ENCODE assay signal across 13 mouse cellular contexts in the genomic region with DNA sequence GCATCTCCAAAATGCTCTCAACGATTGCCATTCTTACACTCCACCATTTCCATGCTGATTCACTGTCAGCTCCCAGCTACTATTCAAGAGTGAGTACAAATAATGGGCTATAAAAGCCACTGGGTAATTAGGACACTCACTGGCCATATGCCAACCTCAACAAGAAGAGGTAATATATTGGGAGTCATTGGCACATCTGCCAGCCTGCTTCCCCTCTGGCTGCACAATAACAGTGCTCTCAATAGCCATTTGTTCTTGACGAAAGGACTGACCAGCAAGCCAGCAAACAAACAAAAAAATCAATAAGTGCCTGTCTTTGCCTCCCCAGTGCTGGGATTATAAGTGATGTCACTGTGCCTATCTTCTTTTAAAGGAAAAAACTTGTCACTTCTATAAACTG.
DNase-seq lines count a peak whose midpoint lies in the region; ATAC-seq and TF ChIP-seq lines count a peak whose summit lies in the region.
"Had no signal": no experiment of that assay in that cellular context is flagged by ENCODE, and none has a peak within 500 bp of the region (broad histone marks: within the 10 kb centered on the region; RNA-seq: fewer than 3 reads in every experiment).

No protein-coding gene starts in this region.

- no peak overlapping the region for H3K4me3 ChIP-seq in hindbrain, postnatal 0 days (ENCODE audit: low read length)
- H3K4me3 ChIP-seq: erythroblast, embryonic 14.5 days; heart, adult 2 months; hindbrain, embryonic 15.5 days; limb, embryonic 10.5 days had no signal

- WGBS in hindbrain, postnatal 0 days: 30% methylated on average over 2 of the region's 2 CpGs

- TF ChIP-seq CTCF in brain, embryonic 14.5 days (IDR thresholded peaks at IDR 0.05; ENCODE audit: borderline replicate concordance, extremely low read depth, insufficient read depth, insufficient read length): no peak
- no peak for TF ChIP-seq CTCF in hindbrain, postnatal 0 days (IDR thresholded peaks at IDR 0.05; ENCODE audit: low read depth)

- no peak overlapping the region for H3K4me2 ChIP-seq in hindbrain, postnatal 0 days (ENCODE audit: low read depth, low read length)
- H3K4me2 ChIP-seq: hindbrain, embryonic 15.5 days had no signal

- peak; percentile 36 for DNase-seq in layer of hippocampus, adult 11-12 months (ENCODE audit: low spot score)
- no peak for DNase-seq in layer of hippocampus, postnatal 25 days (ENCODE audit: extremely low spot score in 1 of 2, low spot score in 1 of 2)
- DNase-seq in Muller cell, postnatal 12 days (ENCODE audit: inconsistent ontology term): peak; percentile 86
- peak; percentile 84 for DNase-seq in brain, embryonic 14.5 days (ENCODE audit: low read depth)
- peak; percentile 36 for DNase-seq in hindbrain, postnatal 0 days (ENCODE audit: low spot score)
- no peak for DNase-seq in adrenal gland, adult 18-20 months (ENCODE audit: low spot score in 2 of 2)
- no peak for DNase-seq in liver
- no peak for DNase-seq in natural killer cell, adult 2 months (ENCODE audit: low spot score in 2 of 2)
- DNase-seq: cerebellum, adult 18-20 months; heart, adult 2 months had no signal

- H3K9ac ChIP-seq in hindbrain, postnatal 0 days (replicated peaks; ENCODE audit: low read length): no peak overlapping the region
- H3K9ac ChIP-seq: hindbrain, embryonic 15.5 days had no signal

- H3K9me3 ChIP-seq in hindbrain, postnatal 0 days (ENCODE audit: low read length): no peaks in the 10 kb centered on the region
- H3K9me3 ChIP-seq: hindbrain, embryonic 15.5 days; limb, embryonic 10.5 days had no signal

- no peaks in the 10 kb centered on the region for H3K36me3 ChIP-seq in hindbrain, postnatal 0 days (ENCODE audit: insufficient read depth, low read length)
- H3K36me3 ChIP-seq: hindbrain, embryonic 15.5 days; limb, embryonic 10.5 days had no signal

- no peak overlapping the region for H3K27ac ChIP-seq in hindbrain, postnatal 0 days
- H3K27ac ChIP-seq: heart, adult 2 months; hindbrain, embryonic 15.5 days; limb, embryonic 10.5 days had no signal

- no peak for TF ChIP-seq POLR2A in brain, embryonic 14.5 days (IDR thresholded peaks at IDR 0.05; ENCODE audit: borderline replicate concordance, extremely low read depth, insufficient read depth, insufficient read length, poor library complexity, severe bottlenecking)

- H3K4me1 ChIP-seq in hindbrain, postnatal 0 days (ENCODE audit: insufficient read depth, low read length): peaks cover 4% of the 10 kb centered on the region; the same call in 1 of the 2 replicates

- ATAC-seq in hindbrain, postnatal 0 days: no peak

- no peaks in the 10 kb centered on the region for H3K27me3 ChIP-seq in hindbrain, postnatal 0 days (ENCODE audit: insufficient read depth, low read length)
- H3K27me3 ChIP-seq: hindbrain, embryonic 15.5 days had no signal

Comparison
In these comparisons a context has a peak if more than half of its experiments do, and no peak if none do; other contexts are left out.
1. DNase-seq: peak in layer of hippocampus, adult 11-12 months (single experiment), Muller cell, postnatal 12 days (single experiment), brain, embryonic 14.5 days (single experiment) and hindbrain, postnatal 0 days (single experiment); none in layer of hippocampus, postnatal 25 days (0 of 2), adrenal gland, adult 18-20 months (0 of 2), liver (single experiment) and natural killer cell, adult 2 months (0 of 2).